Mouse (Mus musculus) heart, embryonic 14.5 days (tissue): ENCODE results near the gene Cyp11a1. TPM values are rescaled to one million over a fixed set of nuclear protein-coding genes. Genes with fewer than 3 reads are reported as not detected.

Experiments
- ATAC-seq: fragments of 200-750 bp; cut with Nextera tagmentation; 2 replicates; pipeline ENCODE4 v1.8.0; 2017; ENCODE audit warnings: low read depth, moderate TSS enrichment; ENCODE audit not compliant: insufficient number of reproducible peaks, insufficient read depth, low FRiP score
- H3K27ac ChIP-seq, 2 experiments: fragments of 200-500 bp in 1 of 2; fragments of 300-500 bp in 1 of 2; sonication (generic) in 1 of 2; replicated peaks in 1 of 2; 2 replicates each; pipeline ENCODE4 v1.5.1; 2012 to 2014; ENCODE audit warnings: low read depth in 2 of 2, low read length in 2 of 2, control low read depth in 1 of 2, mild to moderate bottlenecking in 1 of 2, mixed read lengths in 1 of 2; ENCODE audit not compliant: control insufficient read depth in 1 of 2, insufficient read depth in 1 of 2
- H3K27me3 ChIP-seq: fragments of 300-500 bp; sonication (generic); 2 replicates; pipeline ENCODE4 v1.6.1; 2014; ENCODE audit warnings: mild to moderate bottlenecking, low read length, control low read depth; ENCODE audit not compliant: control insufficient read depth, insufficient read depth
- H3K36me3 ChIP-seq: fragments of 300-500 bp; sonication (generic); 2 replicates; pipeline ENCODE4 v1.6.1; 2014; ENCODE audit warnings: mild to moderate bottlenecking, control low read depth, low read length, mixed read lengths; ENCODE audit not compliant: control insufficient read depth, insufficient read depth
- H3K4me1 ChIP-seq, 2 experiments: fragments of 200-500 bp in 1 of 2; fragments of 300-500 bp in 1 of 2; sonication (generic) in 1 of 2; 2 replicates each; pipeline ENCODE4 v1.6.1; 2012 to 2014; ENCODE audit warnings: low read length in 2 of 2, control low read depth in 1 of 2, mixed read lengths in 1 of 2; ENCODE audit not compliant: control insufficient read depth in 2 of 2, insufficient read depth in 2 of 2
- H3K4me2 ChIP-seq: fragments of 300-500 bp; sonication (generic); 2 replicates; pipeline ENCODE4 v1.6.1; 2014; ENCODE audit warnings: mild to moderate bottlenecking, low read length
- H3K4me3 ChIP-seq, 2 experiments: fragments of 200-500 bp in 1 of 2; fragments of 300-500 bp in 1 of 2; sonication (generic) in 1 of 2; 2 replicates each; pipeline ENCODE4 v1.5.1; 2012 to 2014; ENCODE audit warnings: low read length in 2 of 2, mild to moderate bottlenecking in 2 of 2, control low read depth in 1 of 2, low read depth in 1 of 2, moderate library complexity in 1 of 2; ENCODE audit not compliant: control insufficient read depth in 1 of 2, insufficient read depth in 1 of 2
- H3K9ac ChIP-seq: fragments of 300-500 bp; sonication (generic); 2 replicates; pipeline ENCODE4 v1.6.1; 2014; ENCODE audit warnings: mild to moderate bottlenecking, low read length
- H3K9me3 ChIP-seq: fragments of 300-500 bp; sonication (generic); 2 replicates; pipeline ENCODE4 v1.6.1; 2016; ENCODE audit warnings: low read length, control low read depth; ENCODE audit not compliant: control insufficient read depth
- WGBS: fragments of 180-500 bp; shearing (Covaris S2); extraction: QIAGEN DNeasy Blood & Tissue Kit; methylation state at CpG from one replicate; pipeline ENCODE4 v1.1.7; 2014; 5-methylcytosine and 5-hydroxymethylcytosine counted together
- polyA plus RNA-seq: library from polyadenylated mRNA; unstranded; fragments of >200 nt; fragmentation: Nextera tagmentation; extraction: Ambion mirVana; gene quantifications from 2 replicates; pipeline ENCODE4 v1.2.1, GENCODE M21; 2014

Cyp11a1 gene
- polyA plus RNA-seq, 1 experiment from 2014 or later, result 0.27 TPM

- no peaks in the 10 kb centered on the region for H3K36me3 ChIP-seq
- H3K27me3 ChIP-seq, result peaks cover 25% of the 10 kb centered on the region
- ATAC-seq, result no peak
- no peak overlapping the region for H3K4me2 ChIP-seq
- 11% methylated on average over 6 of the region's 6 CpGs for WGBS
- H3K9ac ChIP-seq, result no peak overlapping the region
- H3K9me3 ChIP-seq, result no peaks in the 10 kb centered on the region
- H3K4me3 ChIP-seq, result no peak overlapping the region
- peaks cover 13 to 20% of the 10 kb centered on the region in 2 experiments; a peak in 3 of 4 replicates for H3K4me1 ChIP-seq
- no peak overlapping the region for H3K27ac ChIP-seq
These were observed 42.4 kb downstream of the Cyp11a1 start for GRCm38 (mm10) chr9:58048621-58049020.

GRCm38 (mm10) chr9:58049186-58049585 is 43.0 kb downstream of the Cyp11a1 start:
- peaks cover 13 to 20% of the 10 kb centered on the region in 2 experiments; a peak in 3 of 4 replicates for H3K4me1 ChIP-seq
- H3K9ac ChIP-seq, result no peak overlapping the region
- no peak overlapping the region for H3K4me3 ChIP-seq
- H3K27ac ChIP-seq, result no peak overlapping the region
- H3K36me3 ChIP-seq, result no peaks in the 10 kb centered on the region
- no peak overlapping the region for H3K4me2 ChIP-seq
- ATAC-seq, result no peak
- peaks cover 25% of the 10 kb centered on the region for H3K27me3 ChIP-seq
- no peaks in the 10 kb centered on the region for H3K9me3 ChIP-seq
- 58% methylated on average over 6 of the region's 6 CpGs for WGBS

GRCm38 (mm10) chr9:58049861-58050260 is 43.6 kb downstream of the Cyp11a1 start:
- peaks cover 13 to 20% of the 10 kb centered on the region in 2 experiments; a peak in 3 of 4 replicates for H3K4me1 ChIP-seq
- H3K9ac ChIP-seq, result no peak overlapping the region
- H3K9me3 ChIP-seq, result no peaks in the 10 kb centered on the region
- H3K27ac ChIP-seq, result no peak overlapping the region
- no peak for ATAC-seq
- H3K4me3 ChIP-seq, result no peak overlapping the region
- no peak overlapping the region for H3K4me2 ChIP-seq
- WGBS, result 65% methylated on average over 7 of the region's 7 CpGs
- no peaks in the 10 kb centered on the region for H3K36me3 ChIP-seq
- H3K27me3 ChIP-seq, result peaks cover 25% of the 10 kb centered on the region

GRCm38 (mm10) chr9:58051937-58052336 is 45.7 kb downstream of the Cyp11a1 start:
- WGBS, result 41% methylated on average over 5 of the region's 5 CpGs
- Histone ChIP-seq H3K9ac (no peak overlapping the region), H3K27ac (no peak overlapping the region), H3K4me2 (no peak overlapping the region), H3K9me3 (no peaks in the 10 kb centered on the region), H3K4me1 (peaks cover 16 to 20% of the 10 kb centered on the region in 2 experiments; a peak in 3 of 4 replicates), H3K4me3 (no peak overlapping the region), H3K27me3 (peaks cover 30% of the 10 kb centered on the region), H3K36me3 (no peaks in the 10 kb centered on the region)
- no peak for ATAC-seq

GRCm38 (mm10) chr9:58053102-58053501 is 46.9 kb downstream of the Cyp11a1 start:
- peaks cover 36% of the 10 kb centered on the region for H3K27me3 ChIP-seq
- no peaks in the 10 kb centered on the region for H3K36me3 ChIP-seq
- H3K4me2 ChIP-seq, result no peak overlapping the region
- no peak overlapping the region for H3K4me3 ChIP-seq
- no peaks in the 10 kb centered on the region for H3K9me3 ChIP-seq
- WGBS, result 12% methylated on average over 3 of the region's 3 CpGs
- peaks cover 13 to 14% of the 10 kb centered on the region in 2 experiments; a peak in 3 of 4 replicates for H3K4me1 ChIP-seq
- no peak overlapping the region for H3K9ac ChIP-seq
- no peak for ATAC-seq
- no peak overlapping the region for H3K27ac ChIP-seq

GRCm38 (mm10) chr9:58053544-58053943 is 47.3 kb downstream of the Cyp11a1 start:
- Histone ChIP-seq H3K36me3 (no peaks in the 10 kb centered on the region), H3K27me3 (peaks cover 37% of the 10 kb centered on the region), H3K4me1 (peaks cover 8 to 10% of the 10 kb centered on the region in 2 experiments; a peak in 3 of 4 replicates), H3K27ac (no peak overlapping the region), H3K9ac (no peak overlapping the region), H3K4me3 (no peak overlapping the region), H3K9me3 (no peaks in the 10 kb centered on the region), H3K4me2 (no peak overlapping the region)
- 62% methylated on average over 3 of the region's 3 CpGs for WGBS
- no peak for ATAC-seq

- H3K4me1 ChIP-seq, result peaks cover 6 to 7% of the 10 kb centered on the region in 2 experiments; a peak in 3 of 4 replicates
- no peaks in the 10 kb centered on the region for H3K36me3 ChIP-seq
- no peak overlapping the region for H3K4me2 ChIP-seq
- no peaks in the 10 kb centered on the region for H3K9me3 ChIP-seq
- no peak overlapping the region for H3K9ac ChIP-seq
- H3K4me3 ChIP-seq, result no peak overlapping the region
- H3K27ac ChIP-seq, result no peak overlapping the region
- H3K27me3 ChIP-seq, result peaks cover 37% of the 10 kb centered on the region
- ATAC-seq, result no peak
- WGBS, result 94% methylated on average over 1 of the region's 1 CpGs
These were observed 47.8 kb downstream of the Cyp11a1 start for GRCm38 (mm10) chr9:58054032-58054431.

- Histone ChIP-seq H3K9ac (no peak overlapping the region), H3K36me3 (no peaks in the 10 kb centered on the region), H3K9me3 (no peaks in the 10 kb centered on the region), H3K4me2 (no peak overlapping the region), H3K4me3 (no peak overlapping the region), H3K27me3 (peaks cover 26% of the 10 kb centered on the region), H3K4me1 (peaks cover 5 to 7% of the 10 kb centered on the region in 2 experiments; a peak in 3 of 4 replicates), H3K27ac (no peak overlapping the region)
- ATAC-seq, result no peak
- WGBS, result 60% methylated on average over 5 of the region's 5 CpGs
These were observed 49.5 kb downstream of the Cyp11a1 start for GRCm38 (mm10) chr9:58055666-58056065.
